Mouse (Mus musculus) liver, postnatal 0 days (tissue): Measurements from ENCODE around the gene Vamp1. TPM values are rescaled to one million over a fixed set of nuclear protein-coding genes. Genes with fewer than 3 reads are reported as not detected.

Experiments used
- ATAC-seq: fragments of 200-750 bp; cut with Nextera tagmentation; 2 replicates; pipeline ENCODE4 v1.8.0; 2017; ENCODE audit warnings: mild to moderate bottlenecking, moderate library complexity
- DNase-seq: peaks from one replicate; pipeline ENCODE4 v3.0.0-alpha.2; 2016
- H3K27ac ChIP-seq: fragments of 300-500 bp; sonication (generic); 2 replicates; pipeline ENCODE4 v1.5.1; 2014; ENCODE audit warnings: antibody characterized with exemption, moderate library complexity, mild to moderate bottlenecking, low read depth
- H3K27me3 ChIP-seq: fragments of 300-500 bp; sonication (generic); 2 replicates; pipeline ENCODE4 v1.6.1; 2014; ENCODE audit warnings: low read length, control low read depth, mixed read lengths; ENCODE audit not compliant: insufficient read depth
- H3K36me3 ChIP-seq: fragments of 300-500 bp; sonication (generic); replicated peaks from 2 replicates; pipeline ENCODE4 v1.6.1; 2014; ENCODE audit warnings: mild to moderate bottlenecking, control low read depth, low read length, moderate library complexity, mixed read lengths; ENCODE audit not compliant: insufficient read depth
- H3K4me1 ChIP-seq: fragments of 300-500 bp; sonication (generic); 2 replicates; pipeline ENCODE4 v1.6.1; 2014; ENCODE audit warnings: antibody characterized with exemption, mild to moderate bottlenecking, control low read depth; ENCODE audit not compliant: insufficient read depth
- H3K4me2 ChIP-seq: fragments of 300-500 bp; sonication (generic); 2 replicates; pipeline ENCODE4 v1.6.1; 2014; ENCODE audit warnings: low read depth, mild to moderate bottlenecking, low read length, moderate library complexity, mixed read lengths
- H3K4me3 ChIP-seq: fragments of 300-500 bp; sonication (generic); 2 replicates; pipeline ENCODE4 v1.5.1; 2014; ENCODE audit warnings: low read depth, low read length
- H3K9ac ChIP-seq: fragments of 300-500 bp; sonication (generic); replicated peaks from 2 replicates; pipeline ENCODE4 v1.6.1; 2014; ENCODE audit warnings: mild to moderate bottlenecking, moderate library complexity
- H3K9me3 ChIP-seq: fragments of 300-500 bp; sonication (generic); 2 replicates; pipeline ENCODE4 v1.6.1; 2016; ENCODE audit warnings: mild to moderate bottlenecking, control low read depth, low read length, mixed read lengths
- CTCF ChIP-seq: sonication (generic); IDR thresholded peaks from 2 replicates; pipeline ENCODE4 v1.5.1; 2016; ENCODE audit warnings: antibody characterized with exemption, low read depth
- EP300 ChIP-seq: IDR thresholded peaks from 2 replicates; pipeline ENCODE4 v1.6.1; 2016; ENCODE audit warnings: antibody characterized with exemption, low read depth, mild to moderate bottlenecking
- WGBS: fragments of 180-500 bp; shearing (Covaris S2); extraction: QIAGEN DNeasy Blood & Tissue Kit; methylation state at CpG from one replicate; pipeline ENCODE4 v1.1.7; 2014; ENCODE audit not compliant: insufficient replicate concordance; 5-methylcytosine and 5-hydroxymethylcytosine counted together
- polyA plus RNA-seq: library from polyadenylated mRNA; unstranded; fragments of >200 nt; fragmentation: Nextera tagmentation; extraction: Ambion mirVana; gene quantifications from 2 replicates; pipeline ENCODE4 v1.2.1, GENCODE M21; 2015

Gene Vamp1
- polyA plus RNA-seq, 1 experiment from 2014 or later, result 1.4 TPM

DNA sequence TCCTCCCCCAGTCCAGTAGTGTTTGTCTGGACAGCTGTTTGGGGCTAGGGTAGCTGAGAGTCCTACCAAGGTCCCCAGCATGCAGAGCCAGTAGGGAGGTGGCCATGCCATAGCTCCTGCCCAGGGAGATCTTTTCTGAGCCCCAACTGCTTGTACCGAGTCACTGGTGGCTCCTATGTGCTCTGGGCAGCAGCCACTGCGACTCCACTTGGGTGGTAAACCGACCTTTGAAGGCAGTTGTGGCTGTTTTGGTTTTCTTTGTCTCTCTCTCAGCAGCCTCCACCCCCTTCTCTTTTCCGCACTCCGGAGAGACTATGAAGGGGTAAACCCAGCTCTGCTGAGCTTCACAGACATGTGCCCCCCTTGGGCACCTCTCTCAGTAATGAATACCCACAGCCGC lies 21.4 kb downstream of the Vamp1 start, which contains the start of gene Cd27:
Cd27 (minus strand) TSS at position 229 of the 400 bp plus-strand sequence.
- TF ChIP-seq CTCF, result no peak
- TF ChIP-seq EP300, result no peak
- Histone ChIP-seq H3K27ac (no peak within 1 kb of the TSS), H3K4me1 (peaks cover 24% of the 10 kb centered on the region), H3K9ac (no peak within 1 kb of the TSS), H3K27me3 (no peaks in the 10 kb centered on the region), H3K36me3 (no peaks in the 10 kb centered on the region), H3K9me3 (no peaks in the 10 kb centered on the region), H3K4me3 (no peak within 1 kb of the TSS), H3K4me2 (no peak within 1 kb of the TSS)
- DNase-seq (no peak), ATAC-seq (no peak)
- 40% methylated on average over 6 of the region's 6 CpGs for WGBS

- H3K27me3 ChIP-seq, result no peaks in the 10 kb centered on the region
- no peaks in the 10 kb centered on the region for H3K36me3 ChIP-seq
- DNase-seq, result no peak
- no peak overlapping the region for H3K4me2 ChIP-seq
- no peaks in the 10 kb centered on the region for H3K9me3 ChIP-seq
- no peak for ATAC-seq
- H3K27ac ChIP-seq, result no peak overlapping the region
- peaks cover 18% of the 10 kb centered on the region for H3K4me1 ChIP-seq
- no peak overlapping the region for H3K9ac ChIP-seq
- WGBS, result 69% methylated on average over 4 of the region's 4 CpGs
- TF ChIP-seq CTCF (no peak), EP300 (no peak)
- no peak overlapping the region for H3K4me3 ChIP-seq
Observed at GRCm38 (mm10) chr6:125237421-125237820, 22.1 kb downstream of the Vamp1 start.

- Histone ChIP-seq H3K27me3 (no peaks in the 10 kb centered on the region), H3K9me3 (no peaks in the 10 kb centered on the region), H3K4me1 (peaks cover 8% of the 10 kb centered on the region), H3K27ac (no peak overlapping the region), H3K36me3 (no peaks in the 10 kb centered on the region), H3K4me2 (no peak overlapping the region), H3K4me3 (no peak overlapping the region), H3K9ac (no peak overlapping the region)
- no peak for DNase-seq
- no peak for ATAC-seq
- TF ChIP-seq EP300 (no peak), CTCF (no peak)
- WGBS, result 31% methylated on average over 6 of the region's 6 CpGs
Observed at GRCm38 (mm10) chr6:125238396-125238795, 23.0 kb downstream of the Vamp1 start.

GRCm38 (mm10) chr6:125239547-125239946 lies 24.2 kb downstream of the Vamp1 start:
- TF ChIP-seq EP300 (no peak), CTCF (no peak)
- H3K4me1 ChIP-seq, result peaks cover 8% of the 10 kb centered on the region; the same call in 1 of the 2 replicates
- DNase-seq (no peak), ATAC-seq (no peak)
- 79% methylated on average over 5 of the region's 5 CpGs for WGBS
- no peak overlapping the region for H3K9ac ChIP-seq
- no peaks in the 10 kb centered on the region for H3K27me3 ChIP-seq
- H3K9me3 ChIP-seq, result no peaks in the 10 kb centered on the region
- no peaks in the 10 kb centered on the region for H3K36me3 ChIP-seq
- H3K4me3 ChIP-seq, result no peak overlapping the region
- H3K4me2 ChIP-seq, result no peak overlapping the region
- no peak overlapping the region for H3K27ac ChIP-seq

GRCm38 (mm10) chr6:125240617-125241016 lies 25.3 kb downstream of the Vamp1 start:
- no peak for DNase-seq

DNA sequence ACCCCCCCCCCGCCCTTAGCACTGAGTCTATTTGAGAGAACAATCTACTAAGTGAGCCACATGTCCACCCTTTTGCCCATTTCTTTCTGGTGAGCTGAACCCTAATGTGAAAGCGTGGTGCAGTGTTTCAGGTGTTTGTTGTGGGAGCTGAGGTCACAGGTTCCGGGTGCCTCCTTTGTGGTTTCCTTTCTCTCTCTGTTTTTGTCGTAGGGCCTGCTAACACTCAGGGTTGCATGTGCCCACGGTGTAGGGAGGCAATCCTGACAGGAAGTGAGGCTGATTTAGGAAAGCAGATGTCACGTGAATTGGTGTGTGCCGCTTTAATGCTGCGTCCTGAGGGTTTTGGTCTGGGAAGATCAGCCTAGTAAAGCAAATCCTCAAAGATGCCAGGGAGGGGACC lies 26.2 kb downstream of the Vamp1 start:
- no peak overlapping the region for H3K9ac ChIP-seq
- WGBS, result 36% methylated on average over 8 of the region's 8 CpGs
- no peak overlapping the region for H3K4me2 ChIP-seq
- ATAC-seq, result no peak
- no peaks in the 10 kb centered on the region for H3K36me3 ChIP-seq
- no peak overlapping the region for H3K4me3 ChIP-seq
- no peaks in the 10 kb centered on the region for H3K27me3 ChIP-seq
- peaks cover 8% of the 10 kb centered on the region; the same call in 1 of the 2 replicates for H3K4me1 ChIP-seq
- H3K27ac ChIP-seq, result no peak overlapping the region; the same call in 1 of the 2 replicates
- no peaks in the 10 kb centered on the region for H3K9me3 ChIP-seq
- TF ChIP-seq EP300 (no peak), CTCF (no peak)
- no peak for DNase-seq

More at GRCm38 (mm10) chr6:125240617-125241016, 25.3 kb downstream of the Vamp1 start:
- TF ChIP-seq EP300, result no peak
- no peak for TF ChIP-seq CTCF
- WGBS, result 71% methylated on average over 5 of the region's 5 CpGs
- no peak overlapping the region for H3K4me2 ChIP-seq
- no peak overlapping the region for H3K27ac ChIP-seq
- no peak overlapping the region for H3K4me3 ChIP-seq
- no peaks in the 10 kb centered on the region for H3K9me3 ChIP-seq
- ATAC-seq, result no peak
- no peak overlapping the region for H3K9ac ChIP-seq
- no peaks in the 10 kb centered on the region for H3K27me3 ChIP-seq
- no peaks in the 10 kb centered on the region for H3K36me3 ChIP-seq
- H3K4me1 ChIP-seq, result peaks cover 8% of the 10 kb centered on the region; the same call in 1 of the 2 replicates

GRCm38 (mm10) chr6:125244551-125244950 lies 29.2 kb downstream of the Vamp1 start:
- Histone ChIP-seq H3K27me3 (no peaks in the 10 kb centered on the region), H3K4me1 (no peaks in the 10 kb centered on the region), H3K4me3 (no peak overlapping the region), H3K27ac (no peak overlapping the region), H3K4me2 (no peak overlapping the region), H3K36me3 (no peaks in the 10 kb centered on the region), H3K9me3 (no peaks in the 10 kb centered on the region), H3K9ac (no peak overlapping the region)
- DNase-seq (no peak), ATAC-seq (no peak)
- TF ChIP-seq EP300 (no peak), CTCF (no peak)
- 16% methylated on average over 1 of the region's 1 CpGs for WGBS
